Mouse (Mus musculus): ENCODE data around the gene Dbt.

DNA sequence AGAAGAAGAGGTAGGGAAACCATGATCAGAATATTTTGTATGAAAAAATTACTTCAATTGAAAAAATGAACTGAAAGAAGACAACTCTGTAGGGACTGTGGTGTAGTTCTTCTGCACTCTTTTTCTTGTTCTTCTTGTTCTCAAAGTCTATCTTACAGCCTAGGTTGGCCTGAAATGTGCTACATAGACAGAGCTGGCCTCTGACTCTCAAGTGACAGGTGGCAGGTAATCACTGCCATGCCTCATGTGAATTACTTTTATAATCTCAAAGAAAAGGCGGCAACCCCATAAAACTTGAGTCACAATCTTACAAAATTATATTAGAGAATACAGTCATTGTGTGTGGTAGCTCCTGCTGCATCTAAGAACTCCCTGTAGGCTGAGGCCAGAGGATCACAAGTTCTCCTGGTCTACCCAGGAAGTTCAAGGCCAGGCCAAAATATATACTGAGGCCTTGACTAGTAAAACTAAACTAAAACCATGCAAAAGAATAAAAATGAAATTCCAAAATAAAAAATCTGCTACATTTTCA is 20.9 kb upstream of the Dbt start:
- TF ChIP-seq POLR2A (IDR thresholded peaks at IDR 0.05; ENCODE audit: insufficient read depth, low read depth, low read length) = no peak
- no peak for TF ChIP-seq CTCF (IDR thresholded peaks at IDR 0.05; ENCODE audit: insufficient read depth, low read depth, low read length)

Data from olfactory bulb, adult 2 months (tissue).